ENCODE assay signal across 8 mouse cellular contexts in genomic region chr6:119544518-119544864, GRCm38 (mm10). TPM values are rescaled to one million over a fixed set of nuclear protein-coding genes. Genes with fewer than 3 reads are reported as not detected.
DNase-seq lines count a peak whose midpoint lies in the region; ATAC-seq lines count a peak whose summit lies in the region.

No protein-coding gene starts in this region.

- H3K4me2 ChIP-seq in hindbrain, embryonic 15.5 days: peak overlapping the region; percentile 93
- H3K4me2 ChIP-seq in midbrain, embryonic 12.5 days (replicated peaks): peak overlapping the region; percentile 94

- H3K27me3 ChIP-seq in hindbrain, embryonic 15.5 days: peaks cover 21% of the 10 kb centered on the region
- peaks cover 46% of the 10 kb centered on the region for H3K27me3 ChIP-seq in midbrain, embryonic 12.5 days

- no peaks in the 10 kb centered on the region for H3K9me3 ChIP-seq in hindbrain, embryonic 15.5 days
- H3K9me3 ChIP-seq in midbrain, embryonic 12.5 days: no peaks in the 10 kb centered on the region; the same call in 1 of the 2 replicates

- H3K9ac ChIP-seq in hindbrain, embryonic 15.5 days: peak overlapping the region; percentile 44
- H3K9ac ChIP-seq in midbrain, embryonic 12.5 days (replicated peaks): peak overlapping the region; percentile 75

- H3K4me1 ChIP-seq in hindbrain, embryonic 15.5 days (replicated peaks): peaks cover 17% of the 10 kb centered on the region
- peaks cover 13% of the 10 kb centered on the region for H3K4me1 ChIP-seq in midbrain, embryonic 12.5 days

- peak; percentile 33 for ATAC-seq in hindbrain, embryonic 15.5 days (ENCODE audit: low FRiP score, low read depth)
- peak; percentile 66 for ATAC-seq in midbrain, embryonic 12.5 days (ENCODE audit: low FRiP score, low read depth)

- under 1% methylated on average over 14 of the region's 14 CpGs for WGBS in hindbrain, embryonic 15.5 days
- WGBS in midbrain, embryonic 12.5 days: 1% methylated on average over 14 of the region's 14 CpGs

- no peak overlapping the region for H3K27ac ChIP-seq in hindbrain, embryonic 15.5 days (replicated peaks)
- H3K27ac ChIP-seq in midbrain, embryonic 12.5 days (replicated peaks): no peak overlapping the region

- H3K4me3 ChIP-seq in hindbrain, embryonic 15.5 days: peak overlapping the region; percentile 66
- H3K4me3 ChIP-seq in midbrain, embryonic 12.5 days: peak overlapping the region; percentile 79

- peak; percentile 37 for DNase-seq in adrenal gland, postnatal 10 days
- no peak for DNase-seq in adrenal gland, postnatal 4 days (ENCODE audit: low spot score in 2 of 2)
- peak; percentile 61 for DNase-seq in retina, embryonic 14.5 days (ENCODE audit: low spot score)
- DNase-seq in retina, postnatal 1 day: no peak
- no peak for DNase-seq in spleen, adult 18-20 months
- no peak for DNase-seq in right cerebral cortex, postnatal 14 days

- H3K36me3 ChIP-seq in hindbrain, embryonic 15.5 days: no peaks in the 10 kb centered on the region
- no peaks in the 10 kb centered on the region for H3K36me3 ChIP-seq in midbrain, embryonic 12.5 days

RNA-seq across cellular contexts. Expression of gene Wnt5b, which starts 0.3 kb away (rescaled TPM):
- total RNA-seq in adrenal gland, postnatal 10 days (2021): 1 to 10 TPM; 3.1 to 3.7 TPM
- total RNA-seq in adrenal gland, postnatal 4 days (2021): 1 to 10 TPM; 4.5 to 6.2 TPM
- polyA plus RNA-seq in hindbrain, embryonic 15.5 days (2015; fragmentation: Nextera tagmentation; extraction: Ambion mirVana): 4.9 and 6.6 TPM in 2 replicates
- 10.4 and 10.6 TPM in 2 replicates for polyA plus RNA-seq in midbrain, embryonic 12.5 days (2016; fragmentation: Nextera tagmentation; extraction: Ambion mirVana)

Comparison
In these comparisons a context has a peak if more than half of its experiments do, and no peak if none do; other contexts are left out.
1. DNase-seq: peak in adrenal gland, postnatal 10 days (single experiment) and retina, embryonic 14.5 days (single experiment); none in adrenal gland, postnatal 4 days (0 of 2), retina, postnatal 1 day (single experiment), spleen, adult 18-20 months (0 of 2) and right cerebral cortex, postnatal 14 days (single experiment).